Mouse (Mus musculus) embryo, embryonic 9.5 days (tissue): ENCODE data around the gene Mrps5.
A peak's percentile ranks its signal among the peaks of the same experiment; 100 is the strongest.
"Not testable (repeated sequence)": the region's sequence is repeated elsewhere in the genome, so short reads cannot be mapped to it uniquely, and the experiment has no call there.

Source experiments
- DNase-seq: peaks from one replicate; pipeline ENCODE4 v3.0.0-alpha.2; 2017; ENCODE audit errors: extremely low spot score

Mrps5 gene

GRCm38 (mm10) chr2:127586694-127587513, at the start of gene Mrps5, which contains the start of gene Zfp661:
Gene Mrps5, plus strand, starts transcription at chr2:127587222.
Gene Zfp661, minus strand, starts transcription at chr2:127587094.
- DNase-seq: peak; percentile 92

GRCm38 (mm10) chr2:127537548-127537947, 49.5 kb upstream of the Mrps5 start:
- DNase-seq: no peak

GRCm38 (mm10) chr2:127539494-127539893, 47.5 kb upstream of the Mrps5 start:
- DNase-seq: peak; percentile 23

- DNase-seq: peak; percentile 27
These were observed 45.8 kb upstream of the Mrps5 start, which contains the start of gene Prom2 for GRCm38 (mm10) chr2:127541185-127541584. Gene Prom2, minus strand, starts transcription at chr2:127541467.

GRCm38 (mm10) chr2:127541697-127542096, 45.3 kb upstream of the Mrps5 start:
- no peak for DNase-seq

GRCm38 (mm10) chr2:127548342-127549074, 38.5 kb upstream of the Mrps5 start:
- no peak for DNase-seq

GRCm38 (mm10) chr2:127549711-127550110, 37.3 kb upstream of the Mrps5 start:
- no peak for DNase-seq

GRCm38 (mm10) chr2:127550446-127550845, 36.6 kb upstream of the Mrps5 start:
- DNase-seq: no peak

GRCm38 (mm10) chr2:127551078-127551477, 35.9 kb upstream of the Mrps5 start:
- no peak for DNase-seq

- DNase-seq: peak; percentile 91
These were observed 27.7 kb upstream of the Mrps5 start for GRCm38 (mm10) chr2:127559070-127559966.

- no peak for DNase-seq
These were observed 13.7 kb upstream of the Mrps5 start for GRCm38 (mm10) chr2:127573322-127573721.

- DNase-seq: peak; percentile 88
These were observed 2.6 kb upstream of the Mrps5 start for GRCm38 (mm10) chr2:127584436-127584858.

GRCm38 (mm10) chr2:127587514-127587844, 457 bp downstream of the Mrps5 start:
- DNase-seq: no peak

- DNase-seq: no peak
These were observed 1.9 kb downstream of the Mrps5 start for GRCm38 (mm10) chr2:127588897-127589296.

GRCm38 (mm10) chr2:127590204-127590603, 3.2 kb downstream of the Mrps5 start:
- DNase-seq: no peak

- no peak for DNase-seq
These were observed 3.8 kb downstream of the Mrps5 start for GRCm38 (mm10) chr2:127590840-127591239.

- not testable (repeated sequence) for DNase-seq
These were observed 16.4 kb downstream of the Mrps5 start for GRCm38 (mm10) chr2:127603383-127603782.

- no peak for DNase-seq
These were observed 18.2 kb downstream of the Mrps5 start for GRCm38 (mm10) chr2:127605203-127605602.

GRCm38 (mm10) chr2:127608234-127608633, 21.2 kb downstream of the Mrps5 start:
- DNase-seq: peak; percentile 35

GRCm38 (mm10) chr2:127608986-127609385, 22.0 kb downstream of the Mrps5 start:
- peak; percentile 23 for DNase-seq

- no peak for DNase-seq
These were observed 24.4 kb downstream of the Mrps5 start for GRCm38 (mm10) chr2:127611386-127611785.

GRCm38 (mm10) chr2:127612288-127612687, 25.3 kb downstream of the Mrps5 start:
- no peak for DNase-seq
